Mouse (Mus musculus) T-cell, adult 2 months (primary cell): ENCODE measurements around the gene Hist1h2af.

Experiments used
- DNase-seq: peaks from one replicate; pipeline ENCODE4 v3.0.0; 2022; ENCODE audit warnings: low spot score

The Hist1h2af gene

DNA sequence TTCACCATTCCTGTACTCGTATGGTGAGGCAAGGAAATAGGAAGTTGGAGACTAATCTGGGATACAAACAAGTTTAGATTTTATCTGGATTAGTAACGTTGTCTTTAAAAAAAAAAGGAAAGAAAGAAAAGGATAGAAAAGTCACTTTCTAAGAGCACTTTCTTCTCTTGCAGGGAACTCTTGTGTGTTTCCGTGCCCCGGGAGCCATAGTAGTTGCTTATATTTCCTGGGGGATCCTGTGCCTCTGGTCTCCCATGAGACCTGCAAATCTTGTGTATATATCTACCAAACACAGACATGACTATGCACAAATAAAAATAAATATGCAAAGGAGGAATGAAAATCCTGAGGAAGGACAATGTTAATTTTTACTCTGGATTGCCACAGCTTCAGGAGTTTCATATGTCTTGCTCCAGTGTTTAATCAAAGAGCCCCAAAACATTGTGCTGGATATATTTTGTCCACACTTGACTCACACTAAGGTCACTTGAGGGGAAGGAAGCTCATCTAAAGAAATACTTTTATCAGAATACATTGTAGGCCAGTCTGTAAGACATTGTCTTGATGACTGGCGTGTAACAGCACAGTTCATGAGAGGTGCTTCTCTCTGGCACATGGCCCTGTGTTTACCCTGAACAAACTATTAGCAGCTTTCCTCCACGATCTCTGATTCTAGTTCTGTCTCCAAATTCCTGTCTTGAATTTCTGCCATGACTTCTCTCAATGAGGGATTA lies 43.4 kb downstream of the Hist1h2af start:
- no peak for DNase-seq

DNA sequence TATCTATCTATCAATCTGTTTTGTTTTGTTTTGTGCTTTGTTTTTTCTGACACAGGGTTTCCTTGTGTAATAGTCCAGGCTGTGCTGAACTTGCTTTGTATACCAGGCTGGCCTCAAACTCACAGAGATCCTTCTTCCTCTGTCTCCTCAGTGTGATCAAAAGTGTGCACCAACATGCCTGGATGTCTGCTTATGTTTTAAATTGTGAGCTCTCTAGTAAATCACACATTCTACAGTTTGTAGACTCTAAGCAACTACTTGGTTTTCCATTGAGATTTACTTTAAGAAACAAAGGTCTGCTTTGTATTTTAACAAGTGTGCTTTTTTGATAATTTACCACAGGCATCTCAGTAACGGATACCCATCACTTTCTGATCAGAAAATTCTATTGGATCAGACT lies 44.1 kb downstream of the Hist1h2af start:
- no peak for DNase-seq

DNA sequence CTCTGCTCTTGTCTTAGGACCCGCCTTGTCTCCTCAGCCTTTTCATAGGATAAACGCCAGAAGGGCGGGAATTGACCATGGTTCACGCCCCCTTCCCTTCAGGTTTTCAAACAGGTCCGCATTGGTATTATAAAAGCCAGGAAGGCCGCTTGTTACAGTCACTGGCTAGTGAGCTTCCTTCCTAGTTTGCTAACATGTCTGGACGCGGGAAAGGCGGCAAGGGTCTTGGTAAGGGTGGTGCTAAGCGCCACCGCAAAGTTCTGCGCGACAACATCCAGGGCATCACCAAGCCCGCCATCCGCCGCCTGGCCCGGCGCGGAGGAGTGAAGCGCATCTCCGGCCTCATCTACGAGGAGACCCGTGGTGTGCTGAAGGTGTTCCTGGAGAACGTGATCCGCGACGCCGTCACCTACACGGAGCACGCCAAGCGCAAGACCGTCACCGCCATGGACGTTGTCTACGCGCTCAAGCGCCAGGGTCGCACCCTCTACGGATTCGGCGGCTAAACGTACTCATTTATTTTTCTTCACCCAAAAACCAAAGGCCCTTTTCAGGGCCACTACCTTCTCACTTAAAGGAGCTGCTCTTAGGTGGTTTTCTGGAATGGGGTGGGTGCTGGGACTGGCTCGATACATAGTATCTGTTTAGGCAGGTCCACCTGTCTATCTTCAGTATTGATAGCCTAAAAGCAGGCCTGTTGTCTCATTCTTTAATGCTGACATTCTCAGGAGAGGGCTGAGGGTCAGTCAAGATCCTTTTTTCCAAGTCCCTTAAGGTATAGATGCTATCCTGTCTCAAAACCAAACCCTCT lies 47.9 kb downstream of the Hist1h2af start, which contains the start of gene Hist1h4d:
TSS of gene Hist1h4d (plus strand) at position 191 of the 811 bp plus-strand sequence.
- peak; percentile 92 for DNase-seq

DNA sequence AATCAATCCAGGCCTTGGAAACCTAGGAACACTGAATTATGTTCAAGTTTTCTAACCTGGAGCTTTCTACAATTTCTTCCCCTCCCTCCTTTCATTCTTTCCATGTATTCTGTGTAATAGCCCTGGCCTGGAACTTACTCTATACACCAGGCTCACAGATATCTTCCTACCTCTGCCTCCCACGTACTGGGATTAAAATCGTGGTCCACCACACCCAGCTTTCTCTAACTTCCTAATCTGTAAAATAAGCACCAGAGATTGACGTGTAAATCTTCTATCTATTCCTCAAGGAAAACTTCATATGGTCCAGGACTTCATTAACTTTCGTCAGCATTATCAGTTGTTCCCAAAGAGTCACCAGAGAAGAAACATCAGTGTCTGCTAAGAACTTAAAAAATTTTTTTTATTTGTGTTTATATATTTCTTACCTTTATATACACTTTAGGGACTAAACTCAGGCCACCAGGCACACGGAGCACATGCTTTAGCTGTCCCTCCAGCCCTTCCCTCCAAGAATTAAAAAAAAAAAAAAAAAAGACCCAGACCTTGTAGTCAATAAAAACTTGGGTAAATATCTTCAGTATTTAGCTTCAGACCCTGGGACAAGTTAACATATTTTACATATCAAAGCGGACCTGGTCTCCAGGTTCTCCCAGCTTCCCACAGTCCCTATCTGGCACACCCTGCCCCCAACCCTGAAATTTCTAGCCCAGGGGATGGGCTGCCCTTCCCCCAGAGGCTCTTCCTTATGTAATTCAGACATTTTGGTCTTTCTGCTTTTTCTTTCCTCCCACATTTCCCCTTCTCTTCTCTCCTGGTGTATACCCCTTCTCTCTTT lies 48.7 kb downstream of the Hist1h2af start:
- DNase-seq: no peak

DNA sequence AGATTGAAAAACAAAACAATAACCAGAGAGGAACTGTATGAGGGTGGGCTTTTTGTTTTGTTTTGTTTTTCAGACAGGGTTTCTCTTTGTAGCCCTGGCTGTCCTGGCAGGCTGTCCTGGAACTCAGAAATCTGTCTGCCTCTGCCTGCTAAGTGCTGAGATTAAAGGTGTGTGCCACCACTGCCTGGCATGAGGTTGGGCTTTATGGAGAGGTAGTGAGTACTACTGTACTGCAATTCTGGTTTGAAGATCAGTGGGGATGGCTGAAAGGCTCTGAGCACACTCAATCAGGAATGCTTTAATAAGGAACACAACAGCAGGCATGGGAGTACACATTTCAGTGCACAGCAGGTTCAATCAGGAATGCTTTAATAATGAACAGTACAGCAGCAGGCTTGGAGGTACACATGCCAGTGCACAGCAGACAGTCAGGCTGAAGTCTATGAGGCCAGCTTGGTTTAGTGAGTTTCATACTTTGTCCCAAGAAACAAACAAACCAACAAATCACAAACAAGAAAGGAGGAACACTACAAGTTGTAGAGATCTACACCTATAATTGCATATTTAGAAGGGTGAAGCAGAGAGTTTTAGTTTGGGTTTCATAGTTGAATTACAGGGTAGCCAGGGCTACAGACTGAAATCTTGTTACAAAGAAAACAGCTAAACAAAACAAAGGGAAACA lies 49.8 kb downstream of the Hist1h2af start:
- no peak for DNase-seq
